Mouse (Mus musculus) G1E (cell line): ENCODE data around the gene Tnpo2.

ENCODE experiments used
- CTCF ChIP-seq: IDR thresholded peaks from 2 replicates; pipeline ENCODE4 v1.5.1; 2012; ENCODE audit warnings: low read depth, low read length, inconsistent platforms, mixed read lengths
- GATA1 ChIP-seq: IDR thresholded peaks from 2 replicates; pipeline ENCODE4 v1.6.1; 2012; ENCODE audit warnings: borderline replicate concordance, low read length, inconsistent platforms, mixed read lengths
- POLR2AphosphoS5 ChIP-seq: IDR thresholded peaks from 2 replicates; pipeline ENCODE4 v1.6.1; 2012; ENCODE audit warnings: low read depth, low read length, inconsistent platforms; ENCODE audit not compliant: insufficient replicate concordance
- TAL1 ChIP-seq: conservative IDR thresholded peaks from 2 replicates; pipeline ENCODE4 v1.6.1; 2012; ENCODE audit warnings: low read depth, low read length, inconsistent platforms, mixed read lengths

DNA sequence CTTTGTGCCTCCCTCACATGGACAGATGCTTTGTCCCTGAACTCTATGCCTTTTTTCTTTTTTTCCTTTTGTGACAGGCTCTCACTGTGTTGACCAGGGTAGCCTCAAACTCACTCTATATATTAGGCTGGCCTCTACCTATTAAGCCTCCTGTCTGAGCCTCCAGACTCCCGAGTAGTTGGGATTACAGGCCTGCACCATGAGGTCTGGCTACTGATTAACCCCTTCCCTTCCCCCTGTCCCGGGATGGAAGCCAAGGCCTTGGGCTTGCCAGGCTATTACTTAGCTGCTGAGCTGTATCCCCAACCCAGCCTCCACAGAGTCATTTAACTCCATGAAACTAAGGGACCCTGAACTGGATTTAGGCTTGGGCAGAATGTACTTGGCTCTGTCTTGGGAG, 28.5 kb downstream of the Tnpo2 start:
- TF ChIP-seq CTCF (no peak), GATA1 (no peak), POLR2AphosphoS5 (no peak), TAL1 (no peak)
